Mouse (Mus musculus): Measurements from ENCODE around the gene Card19.

DNA sequence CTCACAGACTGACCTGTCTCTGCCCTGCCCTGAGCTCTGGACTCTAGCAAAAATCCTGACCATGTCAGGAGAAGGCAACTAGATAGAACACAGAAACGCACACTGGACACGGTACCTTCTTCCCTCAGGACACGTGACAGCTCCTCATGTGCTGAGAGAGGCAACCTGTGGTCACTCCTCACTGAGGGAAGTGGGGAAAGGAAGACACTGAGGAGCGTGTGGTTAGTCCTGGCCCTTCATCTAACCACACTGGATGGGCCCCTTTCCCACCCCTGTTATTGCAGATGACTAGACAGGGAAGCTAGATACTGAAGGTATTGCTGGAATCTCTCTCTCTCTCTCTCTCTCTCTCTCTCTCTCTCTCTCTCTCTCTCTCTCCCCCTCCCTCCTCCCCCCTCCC, 53.1 kb downstream of the Card19 start:
- TF ChIP-seq CTCF (IDR thresholded peaks at IDR 0.05; ENCODE audit: control insufficient read depth, insufficient read depth, insufficient replicate concordance, low read depth, low read length) (no peak), POLR2A (IDR thresholded peaks at IDR 0.05; ENCODE audit: control insufficient read depth, low read depth, low read length) (no peak)

All from testis, adult 2 months (tissue).